Mouse (Mus musculus) embryonic facial prominence, embryonic 13.5 days (tissue): ENCODE measurements around the gene Wfdc9. TPM values are rescaled to one million over a fixed set of nuclear protein-coding genes. Genes with fewer than 3 reads are reported as not detected.
"Not testable (repeated sequence)": the region's sequence is repeated elsewhere in the genome, so short reads cannot be mapped to it uniquely, and the experiment has no call there.

ENCODE experiments used
- ATAC-seq: fragments of 200-750 bp; cut with Nextera tagmentation; 2 replicates; pipeline ENCODE4 v1.8.0; 2017; ENCODE audit warnings: low read depth; ENCODE audit not compliant: insufficient number of reproducible peaks, insufficient read depth, low FRiP score, low TSS enrichment
- H3K27ac ChIP-seq: fragments of 300-500 bp; sonication (generic); 2 replicates; pipeline ENCODE4 v1.5.1; 2015; ENCODE audit warnings: moderate library complexity, mild to moderate bottlenecking, inconsistent platforms
- H3K27me3 ChIP-seq: fragments of 300-500 bp; sonication (generic); 2 replicates; pipeline ENCODE4 v1.6.1; 2015; ENCODE audit warnings: mild to moderate bottlenecking, inconsistent platforms
- H3K36me3 ChIP-seq: fragments of 300-500 bp; sonication (generic); 2 replicates; pipeline ENCODE4 v1.6.1; 2015; ENCODE audit warnings: mild to moderate bottlenecking, inconsistent platforms
- H3K4me1 ChIP-seq: fragments of 300-500 bp; sonication (generic); 2 replicates; pipeline ENCODE4 v1.6.1; 2015; ENCODE audit warnings: inconsistent platforms
- H3K4me2 ChIP-seq: fragments of 300-500 bp; sonication (generic); 2 replicates; pipeline ENCODE4 v1.6.1; 2015; ENCODE audit warnings: moderate library complexity, mild to moderate bottlenecking, inconsistent platforms
- H3K4me3 ChIP-seq: fragments of 300-500 bp; sonication (generic); 2 replicates; pipeline ENCODE4 v1.5.1; 2015; ENCODE audit warnings: mild to moderate bottlenecking, inconsistent platforms
- H3K9ac ChIP-seq: fragments of 300-500 bp; sonication (generic); 2 replicates; pipeline ENCODE4 v1.6.1; 2015; ENCODE audit warnings: mild to moderate bottlenecking, inconsistent platforms
- H3K9me3 ChIP-seq: fragments of 300-500 bp; sonication (generic); 2 replicates; pipeline ENCODE4 v1.6.1; 2016; ENCODE audit warnings: inconsistent platforms
- WGBS: fragments of 180-500 bp; shearing (Covaris S2); methylation state at CpG from one replicate; pipeline ENCODE4 v1.1.7; 2015; ENCODE audit warnings: mixed read lengths; 5-methylcytosine and 5-hydroxymethylcytosine counted together
- polyA plus RNA-seq: library from polyadenylated mRNA; unstranded; fragments of >200 nt; fragmentation: Nextera tagmentation; extraction: Ambion mirVana; gene quantifications from 2 replicates; pipeline ENCODE4 v1.2.1, GENCODE M21; 2015

Wfdc9 gene
- polyA plus RNA-seq, 1 experiment from 2014 or later = not detected

DNA sequence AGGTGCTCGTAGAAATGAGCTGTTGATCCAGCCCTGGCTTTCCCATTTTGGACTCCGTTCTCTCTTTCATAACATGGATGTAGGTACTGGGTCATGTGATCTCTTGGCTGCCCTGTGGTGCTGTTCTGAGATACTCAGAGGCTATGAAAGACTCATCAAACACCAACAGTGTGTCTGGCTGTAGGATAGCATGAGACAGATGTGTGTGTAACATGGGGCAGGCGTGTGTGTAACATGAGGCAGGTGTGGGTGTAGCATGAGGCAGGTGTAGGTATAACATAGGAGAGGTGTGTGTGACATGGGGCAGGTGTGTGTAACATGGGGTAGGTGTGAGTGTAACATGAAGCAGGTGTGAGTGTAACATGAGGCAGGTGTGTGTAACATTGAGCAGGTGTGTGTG lies 41.0 kb downstream of the Wfdc9 start:
- Histone ChIP-seq H3K4me2 (no peak overlapping the region), H3K9ac (no peak overlapping the region), H3K27ac (no peak overlapping the region), H3K27me3 (no peaks in the 10 kb centered on the region), H3K9me3 (no peaks in the 10 kb centered on the region), H3K4me1 (peaks cover 8% of the 10 kb centered on the region), H3K4me3 (no peak overlapping the region), H3K36me3 (no peaks in the 10 kb centered on the region)
- WGBS = 91% methylated on average over 3 of the region's 3 CpGs
- ATAC-seq = no peak

DNA sequence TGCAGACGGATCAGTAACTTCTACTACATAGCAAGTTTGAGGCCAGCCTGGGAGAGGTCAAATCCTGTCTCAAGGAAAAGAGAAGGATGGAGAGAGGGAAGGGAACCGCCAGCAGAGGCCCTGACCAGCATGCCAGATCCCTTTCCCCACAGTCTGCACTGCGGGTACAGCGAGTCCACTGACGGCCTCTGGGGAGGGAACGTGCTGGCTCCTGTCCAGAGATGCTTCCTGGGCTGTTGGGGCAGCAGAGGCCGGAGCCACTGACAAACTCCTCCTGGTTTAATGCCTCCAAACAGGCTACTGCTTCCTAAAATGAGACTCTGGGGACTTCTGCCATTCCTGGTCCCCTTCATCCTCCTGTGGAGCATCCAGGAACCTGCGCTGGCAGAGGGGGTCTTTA lies 42.9 kb downstream of the Wfdc9 start, which contains the start of the genes Wfdc6b and Wfdc8:
Wfdc6b (plus strand) TSS at position 52 of the 400 bp plus-strand sequence.
Wfdc8 (minus strand) TSS at position 156 of the 400 bp plus-strand sequence.
- H3K9ac ChIP-seq, ATAC-seq, H3K27ac ChIP-seq, H3K9me3 ChIP-seq, H3K4me1 ChIP-seq, H3K4me3 ChIP-seq, H3K27me3 ChIP-seq, H3K36me3 ChIP-seq, H3K4me2 ChIP-seq: not testable (repeated sequence)
- 60% methylated on average over 8 of the region's 8 CpGs for WGBS

DNA sequence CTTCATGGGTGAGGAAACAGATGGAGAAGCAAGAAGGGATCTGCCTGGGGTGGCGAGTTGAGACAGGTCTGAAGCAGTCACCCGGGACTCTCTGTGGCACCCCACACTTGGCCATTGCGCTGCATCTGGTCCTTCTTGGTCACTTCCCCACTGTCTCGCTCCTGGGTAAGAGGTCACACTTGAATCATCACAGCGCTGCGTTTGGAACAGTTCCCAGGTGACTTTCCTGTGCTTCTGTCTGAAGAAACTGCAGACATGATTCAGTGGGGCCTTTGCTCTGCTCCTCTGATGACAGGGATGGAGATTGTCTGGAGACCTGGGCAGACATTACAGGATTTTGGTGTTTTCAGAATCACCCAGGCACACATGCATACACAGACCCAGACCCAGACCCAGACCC lies 47.6 kb downstream of the Wfdc9 start:
- Histone ChIP-seq H3K4me1 (peaks cover 8% of the 10 kb centered on the region), H3K4me2 (no peak overlapping the region), H3K9ac (no peak overlapping the region), H3K27ac (no peak overlapping the region), H3K27me3 (no peaks in the 10 kb centered on the region), H3K9me3 (no peaks in the 10 kb centered on the region), H3K36me3 (no peaks in the 10 kb centered on the region), H3K4me3 (no peak overlapping the region)
- WGBS = 78% methylated on average over 6 of the region's 6 CpGs
- no peak for ATAC-seq

DNA sequence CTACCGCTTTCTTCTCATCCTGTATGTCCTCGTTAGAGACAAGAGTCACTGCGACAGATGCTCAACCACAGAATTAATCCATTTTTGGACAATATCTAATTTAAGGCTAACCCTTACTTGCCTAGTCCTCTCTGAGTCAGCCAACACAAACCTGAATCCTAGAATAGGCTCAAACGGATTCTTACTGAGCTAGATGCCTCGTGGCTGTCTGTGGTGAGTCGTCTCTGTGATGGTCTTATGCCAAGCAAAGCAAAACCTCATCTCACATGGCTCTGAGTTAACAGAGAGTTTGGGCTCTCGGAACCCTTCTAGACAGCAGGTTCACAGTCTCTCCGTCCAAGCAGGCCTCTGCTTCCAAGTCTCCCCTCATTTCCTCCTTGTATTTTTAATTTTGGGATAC lies 52.0 kb downstream of the Wfdc9 start:
- Histone ChIP-seq H3K4me1 (no peaks in the 10 kb centered on the region), H3K36me3 (no peaks in the 10 kb centered on the region), H3K4me3 (no peak overlapping the region), H3K27me3 (no peaks in the 10 kb centered on the region), H3K9me3 (0 out of 2 replicates have a peak, but pooled peaks cover 3% of the 10 kb centered on the region), H3K9ac (no peak overlapping the region), H3K4me2 (no peak overlapping the region), H3K27ac (no peak overlapping the region)
- no peak for ATAC-seq
- WGBS = 86% methylated on average over 8 of the region's 8 CpGs

DNA sequence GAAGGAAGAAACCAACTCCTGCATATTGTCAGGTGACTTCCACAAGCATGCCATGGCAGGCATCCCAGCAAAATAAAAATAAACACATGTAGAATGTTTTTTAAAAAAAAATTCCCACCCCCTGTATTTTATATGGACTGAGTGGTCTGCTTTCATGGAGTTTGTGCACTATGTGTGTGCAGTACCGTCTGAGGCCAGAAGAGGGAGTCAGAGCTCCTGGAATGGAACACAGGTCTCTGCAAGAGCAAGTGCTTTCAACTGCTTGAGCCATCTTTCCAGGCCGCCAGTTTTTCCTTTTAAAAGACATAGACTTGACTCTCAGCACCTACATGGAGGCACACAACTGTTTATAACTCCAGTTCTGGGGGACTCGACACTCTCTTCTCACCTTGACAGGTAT lies 52.9 kb downstream of the Wfdc9 start:
- H3K27me3 ChIP-seq = no peaks in the 10 kb centered on the region
- H3K4me3 ChIP-seq = no peak overlapping the region
- ATAC-seq = no peak
- H3K27ac ChIP-seq = no peak overlapping the region
- no peak overlapping the region for H3K4me2 ChIP-seq
- no peaks in the 10 kb centered on the region for H3K4me1 ChIP-seq
- WGBS = 85% methylated on average over 3 of the region's 3 CpGs
- H3K9ac ChIP-seq = no peak overlapping the region
- no peaks in the 10 kb centered on the region for H3K36me3 ChIP-seq
- H3K9me3 ChIP-seq = 0 out of 2 replicates have a peak, but pooled peaks cover 3% of the 10 kb centered on the region

DNA sequence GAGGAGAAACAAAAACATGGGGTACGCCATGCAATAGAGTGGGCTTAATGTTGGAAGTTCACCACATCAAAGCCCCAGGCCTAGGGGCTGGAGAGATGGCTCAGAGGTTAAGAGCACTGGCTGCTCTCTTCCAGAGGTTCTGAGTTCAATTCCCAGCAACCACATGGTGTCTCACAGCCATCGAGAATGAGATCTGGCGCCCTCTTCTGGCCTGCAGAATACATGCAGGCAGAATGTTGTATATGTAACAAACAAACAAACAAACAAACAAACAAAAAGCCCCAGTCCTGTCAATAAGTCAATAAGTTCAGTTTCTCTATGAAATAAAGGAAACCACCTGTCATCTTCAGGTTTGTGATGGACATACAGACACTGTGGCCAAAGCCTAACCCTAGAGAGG lies 56.2 kb downstream of the Wfdc9 start:
- Histone ChIP-seq H3K27ac (no peak overlapping the region), H3K4me1 (no peaks in the 10 kb centered on the region), H3K9me3 (0 out of 2 replicates have a peak, but pooled peaks cover 3% of the 10 kb centered on the region), H3K4me2 (no peak overlapping the region), H3K36me3 (no peaks in the 10 kb centered on the region), H3K9ac (no peak overlapping the region), H3K27me3 (no peaks in the 10 kb centered on the region), H3K4me3 (no peak overlapping the region)
- WGBS = 66% methylated on average over 3 of the region's 3 CpGs
- no peak for ATAC-seq

Other genes with a start within 250 kb of the Wfdc9 start
- 81.5 and 87.8 TPM in 2 replicates for gene Sdc4, start 212.7 kb downstream of the Wfdc9 start, polyA plus RNA-seq
- gene Sys1, start 199.6 kb downstream of the Wfdc9 start, polyA plus RNA-seq = 56.0 and 65.9 TPM in 2 replicates
- 7.7 and 8.3 TPM in 2 replicates for gene Gm20458, start 195.6 kb downstream of the Wfdc9 start, polyA plus RNA-seq
- gene Trp53tg5, start 182.9 kb downstream of the Wfdc9 start, polyA plus RNA-seq = not detected in 2 replicates
- 2.1 and 3.0 TPM in 2 replicates for gene Dbndd2, start 170.5 kb downstream of the Wfdc9 start, polyA plus RNA-seq
- 49.6 and 52.6 TPM in 2 replicates for gene Pigt, start 159.1 kb downstream of the Wfdc9 start, polyA plus RNA-seq
- 46.5 and 53.4 TPM in 2 replicates for gene Wfdc2, start 94.2 kb downstream of the Wfdc9 start, polyA plus RNA-seq
- not detected in 2 replicates for gene Spint3, start 83.1 kb downstream of the Wfdc9 start, polyA plus RNA-seq
- 0.80 TPM in 1 of 2 replicates, not detected in the other for gene Wfdc6a, start 71.1 kb downstream of the Wfdc9 start, polyA plus RNA-seq
- gene Eppin, start 63.0 kb downstream of the Wfdc9 start, polyA plus RNA-seq = not detected in 2 replicates
- not detected in 2 replicates for gene Wfdc6b, start 43.1 kb downstream of the Wfdc9 start, polyA plus RNA-seq
- not detected in 2 replicates for gene Wfdc8, start 43.0 kb downstream of the Wfdc9 start, polyA plus RNA-seq
- gene Wfdc16, start 17.8 kb downstream of the Wfdc9 start, polyA plus RNA-seq = not detected in 2 replicates
- 0.89 TPM in 1 of 2 replicates, not detected in the other for gene Wfdc10, start 537 bp downstream of the Wfdc9 start, polyA plus RNA-seq
- gene Wfdc11, start 17.5 kb upstream of the Wfdc9 start, polyA plus RNA-seq = not detected in 2 replicates
- gene Wfdc13, start 28.5 kb upstream of the Wfdc9 start, polyA plus RNA-seq = not detected in 2 replicates
- gene Spint4, start 41.9 kb upstream of the Wfdc9 start, polyA plus RNA-seq = not detected in 2 replicates
- gene Spint5, start 58.7 kb upstream of the Wfdc9 start, polyA plus RNA-seq = not detected in 2 replicates
- gene Wfdc3, start 89.3 kb upstream of the Wfdc9 start, polyA plus RNA-seq = 0.58 and 0.93 TPM in 2 replicates
- 79.6 and 83.1 TPM in 2 replicates for gene Dnttip1, start 89.4 kb upstream of the Wfdc9 start, polyA plus RNA-seq
- gene Ube2c, start 113.3 kb upstream of the Wfdc9 start, polyA plus RNA-seq = 410 and 448 TPM in 2 replicates
- 16.7 and 17.2 TPM in 2 replicates for gene Tnnc2, start 123.4 kb upstream of the Wfdc9 start, polyA plus RNA-seq
- gene Snx21, start 129.2 kb upstream of the Wfdc9 start, polyA plus RNA-seq = 23.4 and 25.0 TPM in 2 replicates
- gene Acot8, start 148.3 kb upstream of the Wfdc9 start, polyA plus RNA-seq = 18.4 and 19.5 TPM in 2 replicates
- gene Zswim3, start 148.5 kb upstream of the Wfdc9 start, polyA plus RNA-seq = 7.0 and 7.9 TPM in 2 replicates
- gene Zswim1, start 166.1 kb upstream of the Wfdc9 start, polyA plus RNA-seq = 17.7 and 20.3 TPM in 2 replicates
- gene Spata25, start 172.0 kb upstream of the Wfdc9 start, polyA plus RNA-seq = not detected in 2 replicates
- gene Ctsa, start 176.3 kb upstream of the Wfdc9 start, polyA plus RNA-seq = 129 and 139 TPM in 2 replicates
- gene Neurl2, start 176.9 kb upstream of the Wfdc9 start, polyA plus RNA-seq = 8.4 and 9.0 TPM in 2 replicates
- gene Pltp, start 201.1 kb upstream of the Wfdc9 start, polyA plus RNA-seq = 67.4 and 69.8 TPM in 2 replicates
- 78.4 and 78.8 TPM in 2 replicates for gene Pcif1, start 222.7 kb upstream of the Wfdc9 start, polyA plus RNA-seq